Mouse (Mus musculus) lung, postnatal 0 days (tissue): Measurements from ENCODE around the gene Tle3. TPM values are rescaled to one million over a fixed set of nuclear protein-coding genes. Genes with fewer than 3 reads are reported as not detected.

ENCODE experiments used
- ATAC-seq: fragments of 200-750 bp; cut with Nextera tagmentation; 2 replicates; pipeline ENCODE4 v1.8.0; 2017; ENCODE audit warnings: moderate library complexity
- DNase-seq: peaks from one replicate; pipeline ENCODE4 v3.0.0-alpha.2; 2016; ENCODE audit warnings: low spot score
- H3K27ac ChIP-seq: fragments of 300-500 bp; sonication (generic); 2 replicates; pipeline ENCODE4 v1.5.1; 2014; ENCODE audit warnings: antibody characterized with exemption, mild to moderate bottlenecking, low read length, mixed read lengths
- H3K27me3 ChIP-seq: fragments of 300-500 bp; sonication (generic); replicated peaks from 2 replicates; pipeline ENCODE4 v1.6.1; 2014; ENCODE audit warnings: low read length, mixed read lengths; ENCODE audit not compliant: insufficient read depth
- H3K36me3 ChIP-seq: fragments of 300-500 bp; sonication (generic); 2 replicates; pipeline ENCODE4 v1.6.1; 2014; ENCODE audit warnings: low read length, mixed read lengths; ENCODE audit not compliant: insufficient read depth
- H3K4me1 ChIP-seq: fragments of 300-500 bp; sonication (generic); 2 replicates; pipeline ENCODE4 v1.6.1; 2014; ENCODE audit warnings: antibody characterized with exemption, low read depth, low read length, mixed read lengths; ENCODE audit not compliant: insufficient read depth
- H3K4me2 ChIP-seq: fragments of 300-500 bp; sonication (generic); replicated peaks from 2 replicates; pipeline ENCODE4 v1.6.1; 2014; ENCODE audit warnings: low read depth, mild to moderate bottlenecking, low read length, moderate library complexity, mixed read lengths
- H3K4me3 ChIP-seq: fragments of 300-500 bp; sonication (generic); 2 replicates; pipeline ENCODE4 v1.5.1; 2014; ENCODE audit warnings: low read depth, low read length
- H3K9ac ChIP-seq: fragments of 300-500 bp; sonication (generic); replicated peaks from 2 replicates; pipeline ENCODE4 v1.6.1; 2014; ENCODE audit warnings: low read depth, mild to moderate bottlenecking
- H3K9me3 ChIP-seq: fragments of 300-500 bp; sonication (generic); 2 replicates; pipeline ENCODE4 v1.6.1; 2016; ENCODE audit warnings: low read length, mixed read lengths
- CTCF ChIP-seq: IDR thresholded peaks from 2 replicates; pipeline ENCODE4 v1.5.1; 2016; ENCODE audit warnings: antibody characterized with exemption, mild to moderate bottlenecking
- EP300 ChIP-seq: IDR thresholded peaks from 2 replicates; pipeline ENCODE4 v1.6.1; 2016; ENCODE audit warnings: antibody characterized with exemption, mild to moderate bottlenecking, control low read depth
- WGBS: fragments of 180-500 bp; shearing (Covaris S2); extraction: QIAGEN DNeasy Blood & Tissue Kit; methylation state at CpG from one replicate; pipeline ENCODE4 v1.1.7; 2014; 5-methylcytosine and 5-hydroxymethylcytosine counted together
- polyA plus RNA-seq: library from polyadenylated mRNA; unstranded; fragments of >200 nt; fragmentation: Nextera tagmentation; extraction: Ambion mirVana; gene quantifications from 2 replicates; pipeline ENCODE4 v1.2.1, GENCODE M21; 2015

The Tle3 gene
- polyA plus RNA-seq = 16.2 and 16.3 TPM in 2 replicates

- peak within 1 kb of the TSS; percentile 93 for H3K27ac ChIP-seq
- H3K9me3 ChIP-seq = no peaks in the 10 kb centered on the region
- peak; percentile 99 for DNase-seq
- ATAC-seq = peak; percentile 72
- H3K4me2 ChIP-seq = peak within 1 kb of the TSS; percentile 99
- peak within 1 kb of the TSS; percentile 75 for H3K4me3 ChIP-seq
- H3K4me1 ChIP-seq = peaks cover 38% of the 10 kb centered on the region
- H3K9ac ChIP-seq = peak within 1 kb of the TSS; percentile 79
- 1% methylated on average over 35 of the region's 35 CpGs for WGBS
- peak; percentile 70; the same call in 1 of the 2 replicates for TF ChIP-seq EP300
- TF ChIP-seq CTCF = peak; percentile 66
- no peaks in the 10 kb centered on the region for H3K36me3 ChIP-seq
- H3K27me3 ChIP-seq = no peaks in the 10 kb centered on the region
Observed at GRCm38 (mm10) chr9:61371755-61372509, at the start of gene Tle3. TSS of gene Tle3 (plus strand) at chr9:61372366.

GRCm38 (mm10) chr9:61323221-61323620 lies 48.9 kb upstream of the Tle3 start:
- H3K4me3 ChIP-seq = no peak overlapping the region
- whole genome bisulfite sequencing = 74% methylated on average over 5 of the region's 5 CpGs
- no peaks in the 10 kb centered on the region for H3K9me3 ChIP-seq
- no peak for ATAC-seq
- no peaks in the 10 kb centered on the region for H3K36me3 ChIP-seq
- no peak for DNase-seq
- no peak overlapping the region for H3K27ac ChIP-seq
- H3K9ac ChIP-seq = no peak overlapping the region
- no peak overlapping the region for H3K4me2 ChIP-seq
- H3K27me3 ChIP-seq = peaks cover 53% of the 10 kb centered on the region
- TF ChIP-seq EP300 = no peak
- TF ChIP-seq CTCF = no peak
- H3K4me1 ChIP-seq = no peaks in the 10 kb centered on the region; the same call in 1 of the 2 replicates

- H3K36me3 ChIP-seq = no peaks in the 10 kb centered on the region
- peak; percentile 84 for TF ChIP-seq EP300
- no peak for TF ChIP-seq CTCF
- no peaks in the 10 kb centered on the region; the same call in 1 of the 2 replicates for H3K4me1 ChIP-seq
- no peak overlapping the region for H3K9ac ChIP-seq
- H3K9me3 ChIP-seq = no peaks in the 10 kb centered on the region
- H3K27ac ChIP-seq = no peak overlapping the region
- no peak overlapping the region for H3K4me3 ChIP-seq
- peak; percentile 71 for DNase-seq
- peaks cover 51% of the 10 kb centered on the region for H3K27me3 ChIP-seq
- peak; percentile 54; the same call in 1 of the 2 replicates for ATAC-seq
- WGBS = 72% methylated on average over 3 of the region's 3 CpGs
- no peak overlapping the region for H3K4me2 ChIP-seq
Observed at GRCm38 (mm10) chr9:61323879-61324278, 48.3 kb upstream of the Tle3 start.

GRCm38 (mm10) chr9:61324354-61324753 lies 47.8 kb upstream of the Tle3 start:
- Histone ChIP-seq H3K36me3 (no peaks in the 10 kb centered on the region), H3K9me3 (no peaks in the 10 kb centered on the region), H3K4me1 (no peaks in the 10 kb centered on the region; the same call in 1 of the 2 replicates), H3K9ac (no peak overlapping the region), H3K27me3 (peaks cover 54% of the 10 kb centered on the region), H3K4me3 (no peak overlapping the region), H3K4me2 (no peak overlapping the region), H3K27ac (no peak overlapping the region)
- TF ChIP-seq CTCF = no peak
- TF ChIP-seq EP300 = no peak
- DNase-seq = no peak
- 46% methylated on average over 12 of the region's 12 CpGs for WGBS
- no peak for ATAC-seq

GRCm38 (mm10) chr9:61325012-61325411 lies 47.2 kb upstream of the Tle3 start:
- Histone ChIP-seq H3K9ac (no peak overlapping the region), H3K4me1 (no peaks in the 10 kb centered on the region; the same call in 1 of the 2 replicates), H3K4me3 (no peak overlapping the region), H3K4me2 (no peak overlapping the region), H3K27ac (no peak overlapping the region), H3K9me3 (no peaks in the 10 kb centered on the region), H3K36me3 (no peaks in the 10 kb centered on the region), H3K27me3 (peaks cover 55% of the 10 kb centered on the region)
- 39% methylated on average over 2 of the region's 2 CpGs for WGBS
- TF ChIP-seq CTCF = no peak
- no peak for TF ChIP-seq EP300
- ATAC-seq (no peak), DNase-seq (no peak)

GRCm38 (mm10) chr9:61325931-61326351 lies 46.2 kb upstream of the Tle3 start:
- 40% methylated on average over 7 of the region's 7 CpGs for WGBS
- Histone ChIP-seq H3K36me3 (no peaks in the 10 kb centered on the region), H3K27me3 (peaks cover 52% of the 10 kb centered on the region), H3K9ac (no peak overlapping the region), H3K4me3 (no peak overlapping the region), H3K9me3 (no peaks in the 10 kb centered on the region), H3K27ac (no peak overlapping the region), H3K4me1 (no peaks in the 10 kb centered on the region; the same call in 1 of the 2 replicates), H3K4me2 (no peak overlapping the region)
- DNase-seq (no peak), ATAC-seq (no peak)
- TF ChIP-seq CTCF = no peak
- no peak for TF ChIP-seq EP300
